Mouse (Mus musculus): ENCODE results near the gene Ccdc85b.

- TF ChIP-seq CTCF (IDR thresholded peaks at IDR 0.05; ENCODE audit: control insufficient read depth, insufficient read depth, insufficient read length) (peak; percentile 5), USF1 (IDR thresholded peaks at IDR 0.05; ENCODE audit: low read depth) (no peak), MAX (IDR thresholded peaks at IDR 0.05) (no peak), CEBPB (IDR thresholded peaks at IDR 0.05; ENCODE audit: low read depth) (no peak), MYOG (IDR thresholded peaks at IDR 0.05; ENCODE audit: control insufficient read depth, extremely low read depth, insufficient read length) (no peak)
Measured at GRCm38 (mm10) chr19:5474281-5475068, 16.8 kb upstream of the Ccdc85b start.

All from C2C12 (cell line).